Mouse (Mus musculus) embryonic facial prominence, embryonic 10.5 days (tissue): ENCODE data around the gene Cpa5. TPM values are rescaled to one million over a fixed set of nuclear protein-coding genes. Genes with fewer than 3 reads are reported as not detected.

Experiments
- DNase-seq: peaks from one replicate; pipeline ENCODE4 v3.0.0-alpha.2; 2017; ENCODE audit warnings: low spot score
- H3K27ac ChIP-seq: fragments of 300-500 bp; sonication (generic); replicated peaks from 2 replicates; pipeline ENCODE4 v1.5.1; 2016; ENCODE audit warnings: mild to moderate bottlenecking
- H3K27me3 ChIP-seq: fragments of 300-500 bp; sonication (generic); replicated peaks from 2 replicates; pipeline ENCODE4 v1.6.1; 2016; ENCODE audit warnings: low read depth, mild to moderate bottlenecking; ENCODE audit not compliant: poor library complexity, severe bottlenecking
- H3K36me3 ChIP-seq: fragments of 300-500 bp; sonication (generic); replicated peaks from 2 replicates; pipeline ENCODE4 v1.6.1; 2016; ENCODE audit warnings: mild to moderate bottlenecking, moderate library complexity
- H3K4me1 ChIP-seq: fragments of 300-500 bp; sonication (generic); 2 replicates; pipeline ENCODE4 v1.6.1; 2016
- H3K4me3 ChIP-seq: fragments of 300-500 bp; sonication (generic); 2 replicates; pipeline ENCODE4 v1.5.1; 2016; ENCODE audit warnings: mild to moderate bottlenecking, moderate library complexity
- H3K9me3 ChIP-seq: fragments of 300-500 bp; sonication (generic); 2 replicates; pipeline ENCODE4 v1.6.1; 2016; ENCODE audit warnings: mild to moderate bottlenecking
- WGBS: fragments of 180-500 bp; shearing (Covaris S2); methylation state at CpG from one replicate; pipeline ENCODE4 v1.1.7; 2016; 5-methylcytosine and 5-hydroxymethylcytosine counted together
- polyA plus RNA-seq: library from polyadenylated mRNA; unstranded; fragments of >200 nt; fragmentation: Nextera tagmentation; extraction: Ambion mirVana; gene quantifications from 2 replicates; pipeline ENCODE4 v1.2.1, GENCODE M21; 2016

The Cpa5 gene
- 0.36 and 0.41 TPM in 2 replicates for polyA plus RNA-seq

- Histone ChIP-seq H3K4me3 (no peak within 1 kb of the TSS), H3K27me3 (no peaks in the 10 kb centered on the region), H3K9me3 (no peaks in the 10 kb centered on the region), H3K36me3 (no peaks in the 10 kb centered on the region), H3K4me1 (peaks cover 60% of the 10 kb centered on the region), H3K27ac (peak within 1 kb of the TSS; percentile 84)
- 89% methylated on average over 7 of the region's 7 CpGs for WGBS
- DNase-seq, result no peak
Measured at GRCm38 (mm10) chr6:30610710-30611109, at the start of gene Cpa5. Gene Cpa5 (plus strand): TSS chr6:30611010.

- DNase-seq, result no peak
- H3K27me3 ChIP-seq, result no peaks in the 10 kb centered on the region
- no peak overlapping the region for H3K4me3 ChIP-seq
- H3K27ac ChIP-seq, result no peak overlapping the region; the same call in 1 of the 2 replicates
- H3K4me1 ChIP-seq, result no peaks in the 10 kb centered on the region
- no peaks in the 10 kb centered on the region for H3K9me3 ChIP-seq
- no peaks in the 10 kb centered on the region for H3K36me3 ChIP-seq
- 82% methylated on average over 4 of the region's 4 CpGs for WGBS
Measured at GRCm38 (mm10) chr6:30562132-30562531, 48.7 kb upstream of the Cpa5 start.

GRCm38 (mm10) chr6:30563575-30563974 lies 47.2 kb upstream of the Cpa5 start:
- Histone ChIP-seq H3K36me3 (no peaks in the 10 kb centered on the region), H3K4me3 (no peak overlapping the region), H3K27me3 (no peaks in the 10 kb centered on the region), H3K27ac (no peak overlapping the region), H3K4me1 (no peaks in the 10 kb centered on the region; the same call in 1 of the 2 replicates), H3K9me3 (no peaks in the 10 kb centered on the region)
- WGBS, result 89% methylated on average over 6 of the region's 6 CpGs
- no peak for DNase-seq

GRCm38 (mm10) chr6:30564051-30564450 lies 46.8 kb upstream of the Cpa5 start:
- H3K4me1 ChIP-seq, result no peaks in the 10 kb centered on the region; the same call in 1 of the 2 replicates
- 95% methylated on average over 6 of the region's 6 CpGs for WGBS
- H3K36me3 ChIP-seq, result no peaks in the 10 kb centered on the region
- DNase-seq, result no peak
- H3K4me3 ChIP-seq, result no peak overlapping the region
- no peak overlapping the region for H3K27ac ChIP-seq
- H3K27me3 ChIP-seq, result no peaks in the 10 kb centered on the region
- no peaks in the 10 kb centered on the region for H3K9me3 ChIP-seq

- Histone ChIP-seq H3K27ac (0 out of 2 replicates have a peak within 1 kb of the TSS, but pooled peaks have one; percentile 11), H3K4me3 (no peak within 1 kb of the TSS), H3K4me1 (peaks cover 8% of the 10 kb centered on the region), H3K27me3 (no peaks in the 10 kb centered on the region), H3K9me3 (no peaks in the 10 kb centered on the region), H3K36me3 (no peaks in the 10 kb centered on the region)
- DNase-seq, result no peak
- 82% methylated on average over 5 of the region's 5 CpGs for WGBS
Measured at GRCm38 (mm10) chr6:30568069-30568468, 42.7 kb upstream of the Cpa5 start, which contains the start of gene Cpa4. Gene Cpa4 (plus strand): TSS chr6:30568369.

- no peak for DNase-seq
- WGBS, result 92% methylated on average over 10 of the region's 10 CpGs
- no peak overlapping the region for H3K27ac ChIP-seq
Measured at GRCm38 (mm10) chr6:30569331-30569730, 41.5 kb upstream of the Cpa5 start.

GRCm38 (mm10) chr6:30570012-30570411 lies 40.8 kb upstream of the Cpa5 start:
- WGBS, result 94% methylated on average over 5 of the region's 5 CpGs
- Histone ChIP-seq H3K9me3 (no peaks in the 10 kb centered on the region), H3K4me1 (peaks cover 23% of the 10 kb centered on the region), H3K36me3 (no peaks in the 10 kb centered on the region), H3K27me3 (no peaks in the 10 kb centered on the region), H3K4me3 (no peak overlapping the region), H3K27ac (no peak overlapping the region)
- no peak for DNase-seq

More at GRCm38 (mm10) chr6:30569331-30569730, 41.5 kb upstream of the Cpa5 start:
- no peaks in the 10 kb centered on the region for H3K27me3 ChIP-seq
- H3K4me1 ChIP-seq, result peaks cover 17% of the 10 kb centered on the region
- H3K36me3 ChIP-seq, result no peaks in the 10 kb centered on the region
- H3K9me3 ChIP-seq, result no peaks in the 10 kb centered on the region
- H3K4me3 ChIP-seq, result no peak overlapping the region

GRCm38 (mm10) chr6:30572456-30573311 lies 38.1 kb upstream of the Cpa5 start:
- Histone ChIP-seq H3K9me3 (no peaks in the 10 kb centered on the region), H3K27me3 (no peaks in the 10 kb centered on the region), H3K27ac (peak overlapping the region; percentile 76), H3K36me3 (no peaks in the 10 kb centered on the region), H3K4me1 (peaks cover 44% of the 10 kb centered on the region), H3K4me3 (no peak overlapping the region)
- peak; percentile 55 for DNase-seq
- WGBS, result 68% methylated on average over 20 of the region's 20 CpGs

GRCm38 (mm10) chr6:30573380-30573779 lies 37.4 kb upstream of the Cpa5 start:
- peaks cover 44% of the 10 kb centered on the region for H3K4me1 ChIP-seq
- no peak for DNase-seq
- 75% methylated on average over 5 of the region's 5 CpGs for WGBS
- H3K4me3 ChIP-seq, result no peak overlapping the region
- H3K9me3 ChIP-seq, result no peaks in the 10 kb centered on the region
- H3K36me3 ChIP-seq, result no peaks in the 10 kb centered on the region
- peak overlapping the region; percentile 76 for H3K27ac ChIP-seq
- H3K27me3 ChIP-seq, result no peaks in the 10 kb centered on the region

GRCm38 (mm10) chr6:30574945-30575344 lies 35.9 kb upstream of the Cpa5 start:
- Histone ChIP-seq H3K4me1 (peaks cover 48% of the 10 kb centered on the region), H3K27ac (peak overlapping the region; percentile 68), H3K9me3 (no peaks in the 10 kb centered on the region), H3K36me3 (no peaks in the 10 kb centered on the region), H3K27me3 (no peaks in the 10 kb centered on the region), H3K4me3 (no peak overlapping the region)
- no peak for DNase-seq
- WGBS, result 97% methylated on average over 1 of the region's 1 CpGs

GRCm38 (mm10) chr6:30576477-30577203 lies 34.2 kb upstream of the Cpa5 start:
- Histone ChIP-seq H3K4me3 (no peak overlapping the region), H3K27me3 (no peaks in the 10 kb centered on the region), H3K27ac (peak overlapping the region; percentile 82), H3K4me1 (peaks cover 64% of the 10 kb centered on the region), H3K9me3 (no peaks in the 10 kb centered on the region), H3K36me3 (no peaks in the 10 kb centered on the region)
- peak; percentile 34 for DNase-seq
- 57% methylated on average over 17 of the region's 17 CpGs for WGBS

GRCm38 (mm10) chr6:30579961-30580840 lies 30.6 kb upstream of the Cpa5 start:
- no peak for DNase-seq
- peaks cover 40% of the 10 kb centered on the region for H3K4me1 ChIP-seq
- WGBS, result 61% methylated on average over 17 of the region's 17 CpGs
- no peak overlapping the region for H3K4me3 ChIP-seq
- H3K9me3 ChIP-seq, result no peaks in the 10 kb centered on the region
- no peaks in the 10 kb centered on the region for H3K27me3 ChIP-seq
- no peaks in the 10 kb centered on the region for H3K36me3 ChIP-seq
- H3K27ac ChIP-seq, result peak overlapping the region; percentile 81
